Mouse (Mus musculus) lung, postnatal 36 days (tissue): ENCODE data around the gene Chd6.
"Not testable (repeated sequence)": the region's sequence is repeated elsewhere in the genome, so short reads cannot be mapped to it uniquely, and the experiment has no call there.

ENCODE experiments used
- DNase-seq: peaks from one replicate; pipeline ENCODE4 v3.0.0; 2022; ENCODE audit warnings: mixed read lengths

The Chd6 gene

GRCm38 (mm10) chr2:160981791-160982190, 127.1 kb downstream of the Chd6 start:
- no peak for DNase-seq

DNA sequence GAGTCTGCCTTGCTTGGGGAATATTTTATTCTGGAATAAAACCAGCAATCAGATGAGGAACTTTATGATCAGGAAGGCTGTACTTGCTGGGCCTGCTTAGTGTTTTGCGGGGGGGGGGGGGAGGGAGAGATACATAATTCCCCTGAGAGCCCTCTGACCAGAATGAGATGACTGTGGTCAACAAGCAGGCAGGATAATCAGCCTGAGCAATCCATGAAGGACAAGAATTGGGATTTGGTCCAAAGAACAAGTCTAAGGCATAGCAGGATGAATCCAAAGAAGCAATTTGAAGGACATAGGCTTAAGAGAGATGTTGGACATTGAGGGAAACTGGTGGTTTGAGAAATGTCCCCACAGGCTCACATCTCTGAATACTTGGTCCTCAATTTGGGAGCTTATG, 130.2 kb downstream of the Chd6 start:
- no peak for DNase-seq

GRCm38 (mm10) chr2:160977248-160977647, 131.6 kb downstream of the Chd6 start:
- peak; percentile 22 for DNase-seq

GRCm38 (mm10) chr2:160973648-160974215, 135.1 kb downstream of the Chd6 start:
- no peak for DNase-seq

- no peak for DNase-seq
Observed at GRCm38 (mm10) chr2:160972103-160972792, 136.6 kb downstream of the Chd6 start.

GRCm38 (mm10) chr2:160962149-160962548, 146.7 kb downstream of the Chd6 start:
- DNase-seq = no peak

DNA sequence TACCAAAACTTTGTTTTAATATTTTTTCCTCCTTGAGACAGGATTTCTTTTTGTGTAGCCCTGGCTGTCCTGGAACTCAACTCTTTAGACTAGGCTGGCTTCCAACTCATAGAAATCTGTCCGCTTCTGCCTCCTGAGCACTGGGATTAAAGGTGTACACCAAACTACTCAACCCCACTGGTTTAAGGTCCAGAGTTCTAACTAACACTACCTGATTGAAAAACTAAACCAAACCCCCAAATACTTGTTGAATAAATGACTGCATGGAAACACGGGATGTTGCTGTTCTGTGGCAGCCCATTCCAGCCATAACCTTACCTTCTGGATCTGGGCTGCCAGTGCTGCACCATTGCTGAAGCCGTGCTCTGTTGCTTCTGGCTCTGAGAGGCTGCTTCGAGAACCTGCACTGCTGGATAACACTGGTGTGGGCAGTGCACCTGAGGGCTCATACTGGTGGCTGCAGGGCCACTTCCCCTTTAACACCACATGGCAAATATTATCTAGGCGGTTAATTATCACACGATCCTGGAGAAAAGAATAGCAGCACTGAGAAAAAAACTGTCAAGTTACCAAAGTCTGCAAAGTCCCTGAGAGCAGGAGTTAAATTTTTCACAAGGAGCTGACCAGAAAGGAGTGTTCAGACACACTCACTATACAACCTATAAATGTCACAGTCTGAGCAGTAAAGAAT, 147.8 kb downstream of the Chd6 start:
- no peak for DNase-seq

DNA sequence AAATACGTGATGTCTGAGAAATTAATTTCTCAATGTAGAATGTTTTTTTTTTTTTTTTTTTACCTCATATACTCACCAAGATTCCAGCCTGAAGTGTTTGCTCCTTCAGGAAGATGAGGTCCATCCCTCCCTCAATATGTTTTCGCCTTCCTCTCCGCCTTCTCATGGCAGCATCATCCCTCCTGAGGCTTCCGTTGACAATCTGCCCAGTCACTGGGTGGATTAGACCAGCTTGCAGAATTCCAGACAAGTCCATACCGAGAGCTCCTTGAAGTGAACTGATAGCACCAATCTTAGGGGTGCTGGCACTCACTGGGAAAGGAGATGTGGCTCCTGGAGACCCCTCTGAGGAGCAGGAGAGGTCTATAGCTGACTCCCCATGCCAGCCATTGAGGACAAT, 149.0 kb downstream of the Chd6 start:
- no peak for DNase-seq

- DNase-seq = peak; percentile 33
Observed at GRCm38 (mm10) chr2:160958737-160959136, 150.1 kb downstream of the Chd6 start.

GRCm38 (mm10) chr2:160957801-160958200, 151.1 kb downstream of the Chd6 start:
- not testable (repeated sequence) for DNase-seq

- DNase-seq = not testable (repeated sequence)
Observed at GRCm38 (mm10) chr2:160957307-160957706, 151.6 kb downstream of the Chd6 start.

- peak; percentile 35 for DNase-seq
Observed at GRCm38 (mm10) chr2:160955331-160955730, 153.5 kb downstream of the Chd6 start.

GRCm38 (mm10) chr2:160954541-160954940, 154.3 kb downstream of the Chd6 start:
- no peak for DNase-seq

- DNase-seq = no peak
Observed at GRCm38 (mm10) chr2:160953131-160953873, 155.6 kb downstream of the Chd6 start.

DNA sequence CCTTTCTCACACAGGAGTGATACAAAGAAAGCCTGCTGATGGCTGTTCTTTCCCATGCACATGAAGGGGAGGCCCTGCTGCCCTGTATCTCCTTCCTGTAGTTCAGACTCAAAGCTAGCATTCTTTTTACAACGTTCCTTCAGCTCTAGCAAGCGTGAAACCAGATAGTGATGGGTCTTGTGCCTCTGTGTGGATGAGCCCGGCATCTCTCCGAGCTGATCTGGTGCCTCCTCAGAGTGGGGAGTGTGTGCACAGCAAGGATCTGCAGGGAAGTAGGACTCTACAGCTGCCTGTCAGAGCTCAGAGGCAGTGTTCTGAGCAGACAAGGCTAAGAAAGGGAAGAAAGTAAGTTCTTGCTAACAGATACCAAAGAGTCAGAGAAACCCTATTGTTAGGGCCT, 157.3 kb downstream of the Chd6 start:
- DNase-seq = no peak

DNA sequence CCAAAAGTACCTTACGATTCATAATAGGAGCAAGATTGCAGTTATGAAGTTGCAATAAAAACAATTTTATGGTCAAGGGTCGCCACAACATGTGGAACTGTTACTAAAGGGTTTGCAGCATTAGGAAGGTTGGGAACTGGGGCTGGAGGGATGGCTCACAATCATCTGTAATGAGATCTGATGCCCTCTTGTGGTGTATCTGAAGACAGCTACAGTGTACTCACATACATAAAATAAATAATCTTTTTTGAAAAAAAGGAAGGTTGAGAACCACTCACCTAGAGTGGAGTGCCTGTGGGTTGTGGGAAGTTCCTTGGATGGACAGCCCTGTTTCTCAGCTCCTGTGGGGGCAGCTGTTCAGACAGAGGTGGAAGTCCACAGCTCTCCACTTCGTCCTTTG, 166.4 kb downstream of the Chd6 start:
- DNase-seq = no peak

DNA sequence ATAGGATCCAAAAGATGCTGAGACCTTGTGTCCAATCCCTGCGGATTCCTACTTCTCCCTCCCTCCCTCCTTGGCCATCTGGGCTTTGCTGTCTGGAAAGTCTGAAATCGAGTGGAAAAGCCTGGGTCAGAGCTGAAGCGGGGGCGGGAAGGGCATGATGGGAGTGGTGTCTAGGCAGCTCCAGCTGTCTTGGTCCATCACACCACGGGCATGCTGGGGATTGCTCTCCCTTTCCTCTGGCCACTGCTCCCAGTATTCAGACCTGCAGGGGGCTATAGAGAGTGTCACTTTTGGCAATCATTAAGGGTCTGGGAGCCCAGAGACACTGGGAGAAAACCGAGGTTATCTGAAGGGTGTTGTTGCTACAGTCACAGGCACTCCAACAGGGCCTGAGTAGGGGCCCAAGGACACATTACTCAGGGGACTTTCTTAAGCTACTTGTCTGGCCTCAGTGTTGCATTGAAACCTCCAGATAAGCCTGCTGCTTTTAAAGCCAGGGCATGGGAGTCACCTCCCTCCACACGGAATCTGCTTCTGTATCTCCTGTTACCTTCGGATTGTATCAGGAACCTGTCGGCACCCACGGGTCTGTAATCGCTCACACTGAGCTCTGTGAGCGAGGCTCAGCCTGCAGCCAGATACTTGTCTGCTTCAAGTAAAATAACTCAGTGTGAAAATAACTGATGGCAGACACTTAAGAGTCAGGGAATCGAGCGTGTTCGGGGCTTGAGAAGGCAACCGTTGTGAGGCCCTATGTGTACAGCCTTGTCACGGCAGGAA, 167.8 kb downstream of the Chd6 start:
- no peak for DNase-seq

DNA sequence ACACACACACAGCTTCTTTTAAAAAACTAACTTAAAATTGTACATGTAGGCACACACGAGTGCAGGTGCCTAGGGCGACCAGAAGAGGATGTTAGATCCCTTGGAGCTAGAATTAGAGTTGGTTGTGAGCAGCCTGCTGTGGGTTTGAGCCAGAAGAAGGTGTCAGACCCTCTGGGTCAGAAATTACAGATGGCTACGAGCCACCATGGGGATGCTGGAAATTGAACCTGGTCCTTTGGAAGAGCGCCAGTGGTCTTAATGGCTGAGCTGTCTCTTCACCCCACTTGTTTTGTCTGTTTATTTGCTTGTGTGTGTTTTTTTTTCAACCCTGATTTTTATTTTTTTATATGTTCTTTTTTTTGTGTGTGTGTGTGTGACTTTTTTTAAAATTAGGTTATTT, 174.4 kb downstream of the Chd6 start:
- DNase-seq = no peak

GRCm38 (mm10) chr2:160933890-160934289, 175.0 kb downstream of the Chd6 start:
- DNase-seq = no peak

GRCm38 (mm10) chr2:160932981-160933380, 175.9 kb downstream of the Chd6 start:
- DNase-seq = no peak

GRCm38 (mm10) chr2:160932325-160932724, 176.6 kb downstream of the Chd6 start:
- DNase-seq = no peak

DNA sequence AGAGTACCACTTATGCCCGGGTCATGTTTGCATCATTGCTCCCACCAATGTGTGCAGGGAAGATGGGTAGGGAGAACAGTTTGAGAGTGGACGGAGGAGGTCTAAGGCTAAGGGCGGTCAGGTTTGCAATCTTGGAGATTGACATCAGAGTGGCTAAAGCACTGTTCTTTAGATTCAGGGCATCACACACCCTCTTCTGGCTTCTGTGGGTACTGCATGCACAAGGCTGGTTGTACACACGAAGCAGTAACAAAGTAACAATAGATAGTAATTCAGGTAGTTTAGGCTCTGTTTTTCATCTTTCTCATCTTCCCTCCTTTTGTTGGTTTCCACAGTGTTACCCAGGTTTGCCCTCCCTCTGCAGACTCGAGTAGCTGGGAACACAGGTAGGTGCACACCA, 177.5 kb downstream of the Chd6 start:
- no peak for DNase-seq

- no peak for DNase-seq
Observed at GRCm38 (mm10) chr2:160925203-160925602, 183.7 kb downstream of the Chd6 start.
